Mouse (Mus musculus) stomach, postnatal 0 days (tissue): ENCODE measurements around the gene Gbx2. TPM values are rescaled to one million over a fixed set of nuclear protein-coding genes. Genes with fewer than 3 reads are reported as not detected.
A peak's percentile ranks its signal among the peaks of the same experiment; 100 is the strongest.

Experiments used
- ATAC-seq: fragments of 200-750 bp; cut with Nextera tagmentation; 2 replicates; pipeline ENCODE4 v1.8.0; 2017; ENCODE audit not compliant: low FRiP score, low TSS enrichment
- DNase-seq: peaks from one replicate; pipeline ENCODE4 v3.0.0-alpha.2; 2016; ENCODE audit warnings: low spot score
- H3K27ac ChIP-seq: fragments of 300-500 bp; sonication (generic); replicated peaks from 2 replicates; pipeline ENCODE4 v1.5.1; 2014; ENCODE audit warnings: mild to moderate bottlenecking, control low read depth
- H3K27me3 ChIP-seq: fragments of 300-500 bp; sonication (generic); 2 replicates; pipeline ENCODE4 v1.6.1; 2014; ENCODE audit warnings: low read length; ENCODE audit not compliant: control insufficient read depth, insufficient read depth
- H3K36me3 ChIP-seq: fragments of 300-500 bp; sonication (generic); 2 replicates; pipeline ENCODE4 v1.6.1; 2014; ENCODE audit warnings: low read length, mixed read lengths; ENCODE audit not compliant: control insufficient read depth, insufficient read depth
- H3K4me1 ChIP-seq: fragments of 300-500 bp; sonication (generic); replicated peaks from 2 replicates; pipeline ENCODE4 v1.6.1; 2014; ENCODE audit warnings: antibody characterized with exemption; ENCODE audit not compliant: control insufficient read depth, insufficient read depth
- H3K4me2 ChIP-seq: fragments of 300-500 bp; sonication (generic); replicated peaks from 2 replicates; pipeline ENCODE4 v1.6.1; 2014; ENCODE audit warnings: low read depth, mild to moderate bottlenecking, control low read depth, moderate library complexity
- H3K4me3 ChIP-seq: fragments of 300-500 bp; sonication (generic); 2 replicates; pipeline ENCODE4 v1.5.1; 2014; ENCODE audit warnings: low read depth, low read length, control low read depth
- H3K9ac ChIP-seq: fragments of 300-500 bp; sonication (generic); 2 replicates; pipeline ENCODE4 v1.6.1; 2014; ENCODE audit warnings: mild to moderate bottlenecking, low read length, control low read depth, mixed read lengths
- H3K9me3 ChIP-seq: fragments of 300-500 bp; sonication (generic); 2 replicates; pipeline ENCODE4 v1.6.1; 2016; ENCODE audit warnings: low read length; ENCODE audit not compliant: control insufficient read depth
- CTCF ChIP-seq: IDR thresholded peaks from 2 replicates; pipeline ENCODE4 v1.5.1; 2016; ENCODE audit warnings: antibody characterized with exemption, low read depth, mild to moderate bottlenecking, moderate library complexity
- EP300 ChIP-seq: optimal IDR thresholded peaks from 2 replicates; pipeline ENCODE3; 2016; ENCODE audit warnings: antibody characterized with exemption
- WGBS: fragments of 180-500 bp; shearing (Covaris S2); extraction: QIAGEN DNeasy Blood & Tissue Kit; methylation state at CpG from one replicate; pipeline ENCODE4 v1.1.7; 2014; 5-methylcytosine and 5-hydroxymethylcytosine counted together
- polyA plus RNA-seq: library from polyadenylated mRNA; unstranded; fragments of >200 nt; fragmentation: Nextera tagmentation; extraction: Ambion mirVana; gene quantifications from 2 replicates; pipeline ENCODE4 v1.2.1, GENCODE M21; 2015

Gbx2 gene
- polyA plus RNA-seq, 1 experiment from 2014 or later, result not detected

GRCm38 (mm10) chr1:89959393-89959792 lies 28.4 kb upstream of the Gbx2 start:
- no peak overlapping the region for H3K9ac ChIP-seq
- no peak overlapping the region for H3K4me2 ChIP-seq
- H3K9me3 ChIP-seq, result no peaks in the 10 kb centered on the region
- WGBS, result 70% methylated on average over 4 of the region's 4 CpGs
- no peaks in the 10 kb centered on the region for H3K36me3 ChIP-seq
- no peak overlapping the region for H3K27ac ChIP-seq
- TF ChIP-seq EP300 (no peak), CTCF (no peak)
- no peaks in the 10 kb centered on the region for H3K4me1 ChIP-seq
- ATAC-seq (no peak), DNase-seq (no peak)
- H3K27me3 ChIP-seq, result no peaks in the 10 kb centered on the region
- H3K4me3 ChIP-seq, result no peak overlapping the region

- peak; percentile 83 for DNase-seq
- H3K4me2 ChIP-seq, result no peak overlapping the region; the same call in 1 of the 2 replicates
- no peak overlapping the region for H3K4me3 ChIP-seq
- H3K27ac ChIP-seq, result no peak overlapping the region
- WGBS, result 1% methylated on average over 16 of the region's 16 CpGs
- ATAC-seq, result no peak; the same call in 1 of the 2 replicates
- 0 out of 2 replicates have a peak, but pooled peaks cover 2% of the 10 kb centered on the region for H3K4me1 ChIP-seq
- H3K9me3 ChIP-seq, result no peaks in the 10 kb centered on the region
- no peak overlapping the region for H3K9ac ChIP-seq
- TF ChIP-seq EP300 (no peak), CTCF (peak; percentile 93)
- H3K27me3 ChIP-seq, result peaks cover 8% of the 10 kb centered on the region
- H3K36me3 ChIP-seq, result no peaks in the 10 kb centered on the region
Measured at GRCm38 (mm10) chr1:89943202-89943601, 12.2 kb upstream of the Gbx2 start.

- Histone ChIP-seq H3K27me3 (peaks cover 8% of the 10 kb centered on the region), H3K36me3 (no peaks in the 10 kb centered on the region), H3K27ac (no peak overlapping the region), H3K4me2 (no peak overlapping the region), H3K4me1 (0 out of 2 replicates have a peak, but pooled peaks cover 2% of the 10 kb centered on the region), H3K9me3 (no peaks in the 10 kb centered on the region), H3K4me3 (no peak overlapping the region), H3K9ac (no peak overlapping the region)
- no peak for ATAC-seq
- WGBS, result 10% methylated on average over 15 of the region's 15 CpGs
- no peak for TF ChIP-seq CTCF
- no peak for TF ChIP-seq EP300
- no peak for DNase-seq
Measured at GRCm38 (mm10) chr1:89942395-89942976, 11.5 kb upstream of the Gbx2 start.

- H3K4me3 ChIP-seq, result peak overlapping the region; percentile 8; the same call in 1 of the 2 replicates
- no peak overlapping the region for H3K9ac ChIP-seq
- 3% methylated on average over 40 of the region's 40 CpGs for whole genome bisulfite sequencing
- no peak overlapping the region for H3K27ac ChIP-seq
- DNase-seq (no peak), ATAC-seq (no peak)
- peaks cover 12% of the 10 kb centered on the region for H3K27me3 ChIP-seq
- no peaks in the 10 kb centered on the region for H3K9me3 ChIP-seq
- H3K36me3 ChIP-seq, result no peaks in the 10 kb centered on the region
- peak overlapping the region; percentile 27 for H3K4me2 ChIP-seq
- TF ChIP-seq CTCF (no peak), EP300 (no peak)
- 0 out of 2 replicates have a peak, but pooled peaks cover 2% of the 10 kb centered on the region for H3K4me1 ChIP-seq
Measured at GRCm38 (mm10) chr1:89941701-89942381, 10.9 kb upstream of the Gbx2 start.

GRCm38 (mm10) chr1:89940961-89941524 lies 10.1 kb upstream of the Gbx2 start:
- Histone ChIP-seq H3K27ac (no peak overlapping the region), H3K27me3 (peaks cover 13% of the 10 kb centered on the region), H3K4me3 (no peak overlapping the region), H3K4me1 (0 out of 2 replicates have a peak, but pooled peaks cover 2% of the 10 kb centered on the region), H3K36me3 (no peaks in the 10 kb centered on the region), H3K9me3 (no peaks in the 10 kb centered on the region), H3K4me2 (no peak overlapping the region), H3K9ac (no peak overlapping the region)
- WGBS, result 17% methylated on average over 15 of the region's 15 CpGs
- TF ChIP-seq CTCF, result no peak
- DNase-seq (no peak), ATAC-seq (no peak)
